Mouse (Mus musculus) liver, embryonic 14.5 days (tissue): ENCODE measurements around the gene Pcnx2.

Source experiments
- CTCF ChIP-seq: IDR thresholded peaks from 2 replicates; pipeline ENCODE4 v1.5.1; 2016; ENCODE audit warnings: antibody characterized with exemption, low read depth, control low read depth
- EP300 ChIP-seq: IDR thresholded peaks from 2 replicates; pipeline ENCODE4 v1.6.1; 2016; ENCODE audit warnings: antibody characterized with exemption, low read depth

DNA sequence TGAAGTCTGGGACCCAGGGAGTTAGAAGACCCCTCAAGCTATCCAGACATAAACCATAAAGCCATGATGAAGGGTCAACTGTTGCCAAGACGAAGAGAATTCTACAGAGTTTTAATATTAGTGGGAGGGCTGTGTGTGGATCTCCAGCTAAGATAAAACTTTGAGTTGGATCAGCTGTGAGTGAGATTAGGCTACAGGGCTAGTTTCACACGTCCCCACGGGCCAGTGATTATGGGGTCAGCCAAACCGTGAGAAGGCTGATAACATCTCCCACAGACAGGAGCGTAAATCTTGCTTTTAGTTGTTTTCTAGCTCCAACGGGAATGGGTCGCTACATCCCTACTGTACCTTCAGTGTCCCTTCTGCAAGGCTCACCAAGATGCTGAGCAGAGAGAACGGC, 118.5 kb downstream of the Pcnx2 start:
- TF ChIP-seq CTCF (no peak), EP300 (no peak)
